Mouse (Mus musculus) frontal cortex, postnatal 36 days (tissue): ENCODE data around the gene Olfr1269.

Experiments
- DNase-seq, 2 experiments: peaks; one replicate each; pipeline ENCODE4 v3.0.0; 2022; ENCODE audit warnings: low spot score in 2 of 2

The Olfr1269 gene

GRCm38 (mm10) chr2:90121312-90121711 is at the start of gene Olfr1269:
Olfr1269 (minus strand) TSS chr2:90121412.
- no peak for DNase-seq

- no peak for DNase-seq
Measured at GRCm38 (mm10) chr2:90153916-90154315, 32.7 kb upstream of the Olfr1269 start.

- no peak for DNase-seq
Measured at GRCm38 (mm10) chr2:90152991-90153390, 31.8 kb upstream of the Olfr1269 start, which contains the start of gene Olfr1270. Olfr1270 (minus strand) TSS chr2:90153091.

- no peak for DNase-seq
Measured at GRCm38 (mm10) chr2:90142196-90142595, 21.0 kb upstream of the Olfr1269 start, which contains the start of gene Olfr32. Olfr32 (minus strand) TSS chr2:90142296.

GRCm38 (mm10) chr2:90070065-90070464 is 51.1 kb downstream of the Olfr1269 start:
- DNase-seq, result peak in 1 of 2 experiments; percentile 10
